Mouse (Mus musculus) hindbrain, embryonic 13.5 days (tissue): ENCODE measurements around the gene Lins1. TPM values are rescaled to one million over a fixed set of nuclear protein-coding genes. Genes with fewer than 3 reads are reported as not detected.
A peak's percentile ranks its signal among the peaks of the same experiment; 100 is the strongest.

ENCODE experiments used
- ATAC-seq: fragments of 200-750 bp; cut with Nextera tagmentation; 2 replicates; pipeline ENCODE4 v1.8.0; 2017; ENCODE audit warnings: moderate TSS enrichment; ENCODE audit not compliant: low FRiP score
- H3K27ac ChIP-seq: fragments of 300-500 bp; sonication (generic); 2 replicates; pipeline ENCODE4 v1.5.1; 2015; ENCODE audit warnings: inconsistent platforms, mild to moderate bottlenecking, moderate library complexity
- H3K27me3 ChIP-seq: fragments of 300-500 bp; sonication (generic); 2 replicates; pipeline ENCODE4 v1.6.1; 2015; ENCODE audit warnings: mild to moderate bottlenecking, inconsistent platforms
- H3K36me3 ChIP-seq: fragments of 300-500 bp; sonication (generic); 2 replicates; pipeline ENCODE4 v1.6.1; 2015; ENCODE audit warnings: mild to moderate bottlenecking, inconsistent platforms
- H3K4me1 ChIP-seq: fragments of 300-500 bp; sonication (generic); replicated peaks from 2 replicates; pipeline ENCODE4 v1.6.1; 2015; ENCODE audit warnings: inconsistent platforms
- H3K4me2 ChIP-seq: fragments of 300-500 bp; sonication (generic); 2 replicates; pipeline ENCODE4 v1.6.1; 2015; ENCODE audit warnings: inconsistent platforms, mild to moderate bottlenecking, moderate library complexity
- H3K4me3 ChIP-seq: fragments of 300-500 bp; sonication (generic); 2 replicates; pipeline ENCODE4 v1.5.1; 2015; ENCODE audit warnings: mild to moderate bottlenecking, inconsistent platforms
- H3K9ac ChIP-seq: fragments of 300-500 bp; sonication (generic); 2 replicates; pipeline ENCODE4 v1.6.1; 2015; ENCODE audit warnings: mild to moderate bottlenecking, inconsistent platforms
- H3K9me3 ChIP-seq: fragments of 300-500 bp; sonication (generic); 2 replicates; pipeline ENCODE4 v1.6.1; 2016; ENCODE audit warnings: inconsistent platforms
- WGBS: fragments of 180-500 bp; shearing (Covaris S2); methylation state at CpG from one replicate; pipeline ENCODE4 v1.1.7; 2015; 5-methylcytosine and 5-hydroxymethylcytosine counted together
- polyA plus RNA-seq: library from polyadenylated mRNA; unstranded; fragments of >200 nt; fragmentation: Nextera tagmentation; extraction: Ambion mirVana; gene quantifications from 2 replicates; pipeline ENCODE4 v1.2.1, GENCODE M21; 2015

The Lins1 gene
- polyA plus RNA-seq, 1 experiment from 2014 or later: 17.1 TPM

DNA sequence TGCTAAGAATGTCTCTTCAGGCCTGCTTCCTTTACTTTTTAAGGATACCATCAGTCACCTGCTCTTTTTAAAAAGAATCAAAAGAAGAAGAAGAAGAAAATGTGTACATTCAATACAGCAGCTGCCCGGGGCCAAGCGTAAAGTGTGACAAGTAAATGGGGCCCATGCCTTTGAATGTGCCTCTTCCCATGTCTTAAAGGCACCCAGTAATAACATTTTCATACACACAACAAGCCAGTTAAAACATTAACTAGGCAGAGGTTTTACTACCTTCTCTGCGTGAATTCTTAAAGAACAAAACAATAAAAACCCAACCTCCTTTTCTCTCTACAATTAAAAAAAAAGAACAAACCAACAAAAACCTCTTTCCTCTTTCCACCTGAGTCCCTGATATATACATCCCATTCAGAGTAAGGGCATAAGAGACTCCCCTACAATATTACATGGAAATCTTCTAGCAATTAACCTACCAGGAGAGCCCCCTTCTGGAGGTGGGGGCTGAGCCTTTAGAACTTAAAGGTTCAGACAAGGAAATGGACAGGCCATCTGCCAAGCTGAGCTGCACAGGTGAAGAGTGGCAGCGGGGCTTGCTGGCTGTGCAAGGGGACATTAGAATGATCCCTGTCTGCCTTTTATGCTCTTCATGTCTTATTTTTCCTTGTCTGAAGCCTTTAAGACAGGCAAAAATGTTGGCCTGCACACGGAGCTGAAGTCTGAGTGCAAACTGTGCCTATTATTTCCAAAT is 7.4 kb upstream of the Lins1 start:
- Histone ChIP-seq H3K4me1 (0 out of 2 replicates have a peak, but pooled peaks cover 3% of the 10 kb centered on the region), H3K4me2 (no peak overlapping the region), H3K9ac (no peak overlapping the region), H3K27ac (no peak overlapping the region), H3K36me3 (peaks cover 62% of the 10 kb centered on the region), H3K27me3 (no peaks in the 10 kb centered on the region), H3K9me3 (no peaks in the 10 kb centered on the region), H3K4me3 (no peak overlapping the region)
- no peak for ATAC-seq
- WGBS: 90% methylated on average over 5 of the region's 5 CpGs

DNA sequence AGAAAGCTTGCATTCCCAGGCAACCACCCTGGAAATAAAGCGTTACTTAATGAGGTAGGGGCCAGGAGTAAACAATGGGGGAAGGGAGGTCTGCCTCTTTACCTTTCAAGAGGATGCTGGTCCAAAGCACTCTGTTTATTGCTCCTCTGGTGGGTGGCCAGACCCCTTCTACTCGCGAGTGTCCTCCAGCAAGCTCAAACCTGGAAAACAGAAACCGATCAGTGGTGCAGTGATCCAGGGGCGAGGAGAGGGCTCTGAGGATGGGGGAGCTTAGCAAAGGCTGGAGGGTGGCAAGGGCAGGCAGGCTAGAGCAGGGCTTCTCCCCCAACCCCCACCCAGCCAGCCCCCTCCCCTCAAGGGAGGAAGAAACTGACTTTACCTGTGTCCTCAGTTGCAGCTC is 968 bp upstream of the Lins1 start:
- Histone ChIP-seq H3K4me1 (peaks cover 20% of the 10 kb centered on the region), H3K9me3 (no peaks in the 10 kb centered on the region), H3K27me3 (no peaks in the 10 kb centered on the region), H3K4me2 (peak overlapping the region; percentile 98), H3K9ac (peak overlapping the region; percentile 87), H3K4me3 (peak overlapping the region; percentile 77), H3K27ac (peak overlapping the region; percentile 48), H3K36me3 (peaks cover 12% of the 10 kb centered on the region)
- 3% methylated on average over 5 of the region's 5 CpGs for WGBS
- ATAC-seq: peak; percentile 1

DNA sequence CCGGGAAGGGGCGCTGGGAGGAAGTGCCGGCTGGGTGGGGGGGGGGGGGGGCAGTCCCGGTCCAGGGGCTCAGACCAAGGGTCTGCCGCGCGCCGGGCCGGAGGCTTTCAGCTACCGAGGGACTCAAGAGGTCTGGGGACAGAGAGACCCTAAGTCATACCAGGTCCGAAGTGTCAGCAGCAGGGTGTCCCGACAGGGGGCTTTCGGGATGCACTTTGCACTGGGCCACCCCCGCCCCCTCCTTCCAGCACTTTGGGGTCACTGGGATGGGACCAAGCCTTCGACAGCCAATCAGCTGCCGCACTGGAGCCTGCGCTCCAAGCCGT is 432 bp upstream of the Lins1 start, which contains the start of gene Asb7:
Asb7 (minus strand) TSS at position 303 of the 326 bp plus-strand sequence.
- Histone ChIP-seq H3K27ac (peak within 1 kb of the TSS; percentile 97), H3K4me1 (peaks cover 20% of the 10 kb centered on the region), H3K27me3 (no peaks in the 10 kb centered on the region), H3K36me3 (peaks cover 9% of the 10 kb centered on the region; the same call in 1 of the 2 replicates), H3K9ac (peak within 1 kb of the TSS; percentile 87), H3K4me3 (peak within 1 kb of the TSS; percentile 77), H3K4me2 (peak within 1 kb of the TSS; percentile 98), H3K9me3 (no peaks in the 10 kb centered on the region)
- ATAC-seq: no peak
- WGBS: under 1% methylated on average over 14 of the region's 18 CpGs

DNA sequence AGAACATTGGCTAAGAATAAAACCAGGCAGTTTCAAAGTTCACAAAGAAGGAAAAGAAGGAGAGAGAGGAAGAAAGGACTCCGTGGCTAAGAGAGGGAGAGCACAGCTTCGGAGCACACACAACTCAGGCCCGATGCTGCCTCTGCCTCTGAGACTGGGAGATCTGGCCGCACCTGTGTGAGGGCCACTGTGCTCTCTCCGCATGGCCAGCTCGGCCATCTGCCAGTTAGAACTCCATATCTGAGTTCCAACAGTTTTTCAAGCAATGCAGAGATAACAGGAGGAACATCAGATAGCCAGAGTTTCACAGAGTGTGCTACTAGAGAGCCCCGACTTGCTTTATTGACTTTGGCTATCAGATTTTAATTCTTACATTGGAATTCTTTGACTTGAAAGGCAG is 4.8 kb downstream of the Lins1 start:
- Histone ChIP-seq H3K4me3 (no peak overlapping the region), H3K4me1 (peaks cover 4% of the 10 kb centered on the region), H3K9ac (no peak overlapping the region), H3K9me3 (no peaks in the 10 kb centered on the region), H3K4me2 (no peak overlapping the region), H3K36me3 (peaks cover 28% of the 10 kb centered on the region), H3K27ac (no peak overlapping the region), H3K27me3 (no peaks in the 10 kb centered on the region)
- whole genome bisulfite sequencing: 79% methylated on average over 7 of the region's 7 CpGs
- ATAC-seq: no peak

DNA sequence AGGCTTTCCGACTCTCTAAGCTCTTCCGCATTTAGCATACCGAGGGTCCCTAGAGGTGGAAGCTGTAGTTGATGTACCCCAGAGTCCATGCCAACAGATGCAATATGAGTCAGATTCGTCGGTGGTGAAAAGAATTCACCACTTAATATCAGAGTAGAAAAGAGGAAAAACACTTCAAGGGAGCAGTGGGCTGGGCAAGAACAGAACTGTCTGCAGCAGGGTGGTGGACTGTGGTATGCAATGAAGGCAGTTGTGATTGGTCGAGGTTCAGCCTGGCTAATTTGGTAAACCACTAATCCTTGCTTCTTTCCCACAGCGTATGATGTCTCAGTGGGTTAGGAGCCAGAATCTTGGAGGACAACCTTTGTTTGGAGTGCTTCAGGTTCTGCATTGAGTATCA is 13.0 kb downstream of the Lins1 start:
- Histone ChIP-seq H3K27ac (no peak overlapping the region), H3K4me2 (no peak overlapping the region), H3K27me3 (no peaks in the 10 kb centered on the region), H3K4me3 (no peak overlapping the region), H3K4me1 (no peaks in the 10 kb centered on the region), H3K9me3 (no peaks in the 10 kb centered on the region), H3K36me3 (peaks cover 71% of the 10 kb centered on the region), H3K9ac (no peak overlapping the region)
- ATAC-seq: no peak
- 95% methylated on average over 7 of the region's 7 CpGs for WGBS

DNA sequence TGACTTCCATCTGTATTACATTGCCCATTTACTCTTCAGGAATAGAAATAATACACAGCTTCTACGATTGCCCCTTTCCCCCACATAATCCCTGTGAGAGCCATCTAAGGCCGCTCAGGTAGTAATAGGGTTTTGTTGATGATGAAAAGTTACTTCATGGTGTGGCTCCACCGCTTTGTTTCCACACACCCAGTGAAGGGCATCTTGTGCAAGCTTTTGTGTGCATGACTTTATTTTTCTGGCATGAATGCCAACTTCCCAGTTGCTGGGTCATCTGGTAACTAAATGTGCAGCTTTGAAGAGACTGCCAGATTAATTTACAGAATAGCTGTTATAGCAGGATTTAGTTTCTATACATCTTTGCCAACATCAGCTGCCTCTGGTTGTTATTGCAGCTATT is 14.9 kb downstream of the Lins1 start:
- WGBS: 97% methylated on average over 3 of the region's 3 CpGs
- no peak overlapping the region for H3K27ac ChIP-seq
- H3K9ac ChIP-seq: no peak overlapping the region
- no peak overlapping the region for H3K4me2 ChIP-seq
- no peaks in the 10 kb centered on the region for H3K4me1 ChIP-seq
- H3K4me3 ChIP-seq: no peak overlapping the region
- no peak for ATAC-seq
- no peaks in the 10 kb centered on the region for H3K9me3 ChIP-seq
- H3K27me3 ChIP-seq: no peaks in the 10 kb centered on the region
- H3K36me3 ChIP-seq: peaks cover 66% of the 10 kb centered on the region

DNA sequence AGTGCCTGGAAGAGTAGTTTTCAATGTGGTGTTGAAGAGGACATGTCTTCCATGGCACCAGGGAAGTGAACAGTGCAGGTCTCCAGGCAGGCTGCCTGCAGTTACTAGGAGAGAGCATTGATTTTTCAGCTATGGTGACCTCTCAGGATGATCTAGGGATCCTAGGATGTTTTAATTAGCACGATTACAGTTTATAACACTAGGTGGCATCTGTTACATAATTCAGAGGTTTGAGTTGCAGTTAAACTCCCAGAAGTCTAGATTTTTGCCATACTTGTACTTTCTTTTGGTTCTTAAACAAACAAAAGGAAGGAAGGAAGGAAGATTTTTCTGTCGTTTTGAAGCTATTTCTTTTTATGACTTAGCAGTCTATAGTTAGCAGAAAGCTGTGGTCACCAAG is 21.5 kb downstream of the Lins1 start:
- H3K27ac ChIP-seq: no peak overlapping the region
- H3K4me1 ChIP-seq: no peaks in the 10 kb centered on the region
- no peak overlapping the region for H3K9ac ChIP-seq
- H3K36me3 ChIP-seq: peaks cover 64% of the 10 kb centered on the region
- H3K27me3 ChIP-seq: no peaks in the 10 kb centered on the region
- H3K4me3 ChIP-seq: no peak overlapping the region
- WGBS: 66% methylated on average over 2 of the region's 2 CpGs
- H3K4me2 ChIP-seq: no peak overlapping the region
- no peaks in the 10 kb centered on the region for H3K9me3 ChIP-seq
- no peak for ATAC-seq

DNA sequence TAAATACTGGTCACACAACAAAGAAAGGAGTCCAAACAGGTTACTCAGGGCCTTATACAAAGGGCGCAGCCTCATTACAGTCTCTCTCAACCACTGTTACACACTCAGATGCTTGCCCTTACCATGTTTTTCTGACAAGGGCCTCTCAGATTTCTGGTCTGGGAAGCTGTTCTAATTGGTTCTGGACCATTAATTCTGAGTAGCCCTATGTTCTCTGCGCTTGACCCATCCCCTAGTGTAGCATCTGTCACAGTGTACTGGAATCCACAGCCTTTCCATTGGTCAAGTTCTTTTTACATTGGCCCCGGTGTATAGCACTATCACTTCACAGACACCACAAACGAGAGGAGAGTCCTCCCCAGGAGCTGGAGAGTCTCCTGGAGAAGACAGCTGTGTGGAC is 34.8 kb downstream of the Lins1 start:
- Histone ChIP-seq H3K9me3 (no peaks in the 10 kb centered on the region), H3K36me3 (peaks cover 9% of the 10 kb centered on the region), H3K27me3 (no peaks in the 10 kb centered on the region), H3K27ac (no peak overlapping the region), H3K9ac (no peak overlapping the region), H3K4me1 (no peaks in the 10 kb centered on the region), H3K4me3 (no peak overlapping the region), H3K4me2 (no peak overlapping the region)
- ATAC-seq: no peak
- 71% methylated on average over 4 of the region's 4 CpGs for WGBS

DNA sequence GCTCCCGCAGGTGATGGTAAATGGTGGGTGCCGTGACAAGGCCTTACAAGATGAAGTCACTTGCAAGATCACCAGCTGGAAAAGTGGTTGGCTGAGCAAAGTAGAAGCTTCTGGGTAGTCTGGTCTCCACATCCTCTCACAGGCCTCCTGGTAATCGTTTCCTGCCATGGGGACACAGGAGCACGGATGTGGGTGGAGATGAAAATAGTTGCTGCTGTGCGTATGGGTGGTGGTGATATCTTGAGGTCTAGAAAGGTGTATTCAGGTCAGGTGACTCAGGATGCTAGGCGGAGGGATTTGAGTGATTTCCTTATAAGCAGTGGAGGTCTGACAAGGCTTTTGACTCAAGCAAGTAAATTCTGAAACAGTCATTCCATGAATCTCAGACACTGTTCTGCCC is 35.3 kb downstream of the Lins1 start:
- WGBS: 89% methylated on average over 6 of the region's 6 CpGs
- ATAC-seq: no peak
- Histone ChIP-seq H3K4me1 (no peaks in the 10 kb centered on the region), H3K4me2 (no peak overlapping the region), H3K4me3 (no peak overlapping the region), H3K27me3 (no peaks in the 10 kb centered on the region), H3K27ac (no peak overlapping the region), H3K36me3 (peaks cover 9% of the 10 kb centered on the region), H3K9ac (no peak overlapping the region), H3K9me3 (no peaks in the 10 kb centered on the region)

DNA sequence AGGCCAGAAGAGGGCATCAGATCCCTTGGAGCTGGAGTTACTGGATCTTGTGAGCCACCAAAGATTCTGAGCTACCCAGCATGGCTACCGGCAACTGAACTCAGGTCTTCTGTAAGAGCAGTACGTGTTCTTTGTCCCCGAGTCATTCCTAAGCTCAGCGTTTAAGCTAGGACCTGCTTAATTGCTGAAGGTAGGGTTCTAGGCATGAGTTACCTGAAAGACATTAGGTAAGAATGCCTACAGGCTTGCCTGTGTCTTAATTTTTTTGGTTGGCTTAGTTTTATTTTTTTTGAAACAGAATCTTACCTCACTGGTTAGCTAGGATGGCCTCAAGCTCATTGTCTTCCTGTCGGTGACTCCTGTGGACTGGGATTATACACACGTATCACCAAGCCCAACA is 38.4 kb downstream of the Lins1 start:
- Histone ChIP-seq H3K4me3 (no peak overlapping the region), H3K9ac (no peak overlapping the region), H3K9me3 (no peaks in the 10 kb centered on the region), H3K36me3 (no peaks in the 10 kb centered on the region), H3K4me2 (no peak overlapping the region), H3K27me3 (no peaks in the 10 kb centered on the region), H3K27ac (no peak overlapping the region), H3K4me1 (no peaks in the 10 kb centered on the region)
- WGBS: 93% methylated on average over 6 of the region's 6 CpGs
- ATAC-seq: no peak

DNA sequence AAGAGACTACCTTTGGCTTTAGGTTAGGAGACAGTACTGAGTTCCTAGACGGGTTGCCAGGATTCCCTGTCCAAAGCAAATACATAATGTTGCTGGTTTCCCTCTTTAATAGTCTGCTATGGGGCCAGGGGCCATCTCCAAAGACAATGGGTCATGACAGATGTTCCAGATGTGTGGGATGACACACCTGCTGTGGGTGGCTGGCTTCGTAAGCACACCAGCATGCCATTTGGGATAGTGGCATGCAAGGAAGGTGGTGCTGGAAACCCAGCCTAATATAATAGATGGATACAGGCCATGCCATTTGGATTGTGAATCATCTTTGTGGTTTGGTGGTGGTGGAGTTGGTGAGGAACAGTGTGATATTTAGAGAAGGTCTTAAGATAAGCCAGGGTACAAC is 39.5 kb downstream of the Lins1 start:
- Histone ChIP-seq H3K4me1 (no peaks in the 10 kb centered on the region), H3K36me3 (no peaks in the 10 kb centered on the region), H3K9me3 (no peaks in the 10 kb centered on the region), H3K4me2 (no peak overlapping the region), H3K27ac (no peak overlapping the region), H3K4me3 (no peak overlapping the region), H3K9ac (no peak overlapping the region), H3K27me3 (no peaks in the 10 kb centered on the region)
- 81% methylated on average over 2 of the region's 2 CpGs for WGBS
- ATAC-seq: no peak

DNA sequence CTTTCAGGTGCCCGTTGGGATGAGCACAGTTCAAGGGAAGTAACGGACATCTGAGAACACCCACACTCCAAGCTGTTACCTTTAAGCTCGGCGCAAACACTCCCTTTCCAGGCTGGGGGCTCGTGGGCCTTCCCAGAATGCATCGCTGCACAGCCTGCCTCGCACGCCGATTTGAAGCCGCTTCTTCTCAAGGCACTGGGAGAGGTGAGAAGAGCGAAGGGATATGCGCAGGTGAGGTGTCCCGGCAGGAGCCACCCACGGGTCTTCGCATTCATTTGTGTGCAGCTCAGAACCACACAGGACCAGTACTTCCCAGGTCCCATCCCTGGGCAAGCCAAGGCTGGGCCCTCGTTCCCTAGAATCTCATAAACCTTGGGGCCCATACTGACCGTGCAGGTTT is 43.7 kb downstream of the Lins1 start:
- H3K9me3 ChIP-seq: no peaks in the 10 kb centered on the region
- H3K9ac ChIP-seq: no peak overlapping the region
- no peaks in the 10 kb centered on the region for H3K4me1 ChIP-seq
- H3K27ac ChIP-seq: no peak overlapping the region
- no peak overlapping the region for H3K4me2 ChIP-seq
- H3K36me3 ChIP-seq: no peaks in the 10 kb centered on the region
- WGBS: 95% methylated on average over 17 of the region's 17 CpGs
- no peak for ATAC-seq
- H3K4me3 ChIP-seq: no peak overlapping the region
- no peaks in the 10 kb centered on the region for H3K27me3 ChIP-seq

DNA sequence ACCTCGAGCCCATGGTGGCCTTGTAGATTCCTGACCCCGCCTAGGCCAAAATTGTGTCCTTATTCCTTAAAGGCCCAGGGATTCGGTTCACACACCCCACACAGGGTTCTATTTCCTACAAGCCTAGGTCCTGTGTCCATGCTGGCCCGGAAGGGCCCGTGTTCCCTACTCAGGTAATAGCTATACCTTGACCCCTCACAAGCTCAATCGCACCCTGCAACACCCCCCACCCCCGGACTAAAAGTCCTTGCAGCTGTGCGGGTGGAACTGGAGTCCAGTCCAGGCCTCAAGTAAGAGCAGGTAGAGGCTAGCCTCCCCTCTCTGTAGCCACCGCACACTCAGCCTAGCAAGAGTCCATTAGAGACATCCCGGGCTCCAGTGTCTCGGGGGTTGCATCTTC is 44.2 kb downstream of the Lins1 start:
- Histone ChIP-seq H3K27me3 (no peaks in the 10 kb centered on the region), H3K9ac (no peak overlapping the region), H3K27ac (no peak overlapping the region), H3K36me3 (no peaks in the 10 kb centered on the region), H3K9me3 (no peaks in the 10 kb centered on the region), H3K4me1 (no peaks in the 10 kb centered on the region), H3K4me3 (no peak overlapping the region), H3K4me2 (no peak overlapping the region)
- WGBS: 94% methylated on average over 11 of the region's 11 CpGs
- no peak for ATAC-seq
